Mouse (Mus musculus) testis, adult 2 months (tissue): Measurements from ENCODE around the gene Nhs. TPM values are rescaled to one million over a fixed set of nuclear protein-coding genes. Genes with fewer than 3 reads are reported as not detected.

Source experiments
- H3K27ac ChIP-seq: fragments of 200-500 bp; 2 replicates; pipeline ENCODE4 v1.5.1; 2012; ENCODE audit warnings: low read depth, low read length; ENCODE audit not compliant: control insufficient read depth, insufficient read depth
- H3K27me3 ChIP-seq: fragments of 200-500 bp; 2 replicates; pipeline ENCODE4 v1.6.1; 2012; ENCODE audit warnings: mild to moderate bottlenecking, low read length, moderate library complexity; ENCODE audit not compliant: control insufficient read depth, insufficient read depth
- H3K36me3 ChIP-seq: fragments of 200-500 bp; 2 replicates; pipeline ENCODE4 v1.6.1; 2012; ENCODE audit warnings: mild to moderate bottlenecking, low read length; ENCODE audit not compliant: control insufficient read depth, insufficient read depth
- H3K4me1 ChIP-seq: fragments of 200-500 bp; 2 replicates; pipeline ENCODE4 v1.6.1; 2012; ENCODE audit warnings: low read length; ENCODE audit not compliant: control insufficient read depth, insufficient read depth
- H3K4me3 ChIP-seq: fragments of 200-500 bp; 2 replicates; pipeline ENCODE4 v1.5.1; 2012; ENCODE audit warnings: low read depth, mild to moderate bottlenecking, low read length, moderate library complexity, mixed read lengths; ENCODE audit not compliant: control insufficient read depth
- CTCF ChIP-seq: fragments of 200-500 bp; IDR thresholded peaks from 2 replicates; pipeline ENCODE4 v1.5.1; 2012; ENCODE audit warnings: low read depth, mild to moderate bottlenecking, inconsistent platforms, low read length, moderate library complexity; ENCODE audit not compliant: control insufficient read depth, insufficient read depth, insufficient replicate concordance
- POLR2A ChIP-seq: fragments of 200-500 bp; IDR thresholded peaks from 2 replicates; pipeline ENCODE4 v1.6.1; 2012; ENCODE audit warnings: low read depth, mild to moderate bottlenecking, inconsistent platforms, low read length, moderate library complexity; ENCODE audit not compliant: control insufficient read depth
- polyA plus RNA-seq: library from polyadenylated mRNA; depleted of rRNA; stranded (reverse); fragments of >200 nt; gene quantifications from 2 replicates; pipeline ENCODE4 v1.2.3, GENCODE M21; 2012

Nhs gene
- polyA plus RNA-seq, 1 experiment = 0.51 TPM

DNA sequence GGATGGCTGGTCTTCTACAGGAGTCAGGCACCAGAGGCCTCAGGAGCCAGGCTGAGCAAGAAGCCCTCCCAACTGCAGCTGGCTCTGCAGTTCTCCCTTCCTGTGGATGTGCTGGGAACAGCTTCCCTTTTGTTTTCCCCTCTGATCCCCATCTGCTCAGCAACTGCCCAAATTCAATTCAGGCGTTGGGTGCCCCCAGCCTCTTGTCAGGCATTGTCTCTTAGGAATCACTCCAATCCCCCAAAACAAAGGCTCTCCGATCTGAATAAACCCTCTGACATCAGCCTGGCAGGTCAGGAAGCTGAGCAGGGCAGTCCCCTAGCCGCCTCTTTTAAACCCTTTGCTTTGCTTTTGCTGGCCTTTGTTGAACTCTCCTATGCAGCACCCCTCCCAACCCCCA is 149.7 kb downstream of the Nhs start:
- Histone ChIP-seq H3K4me3 (no peak overlapping the region), H3K27ac (no peak overlapping the region), H3K36me3 (no peaks in the 10 kb centered on the region), H3K27me3 (no peaks in the 10 kb centered on the region), H3K4me1 (no peaks in the 10 kb centered on the region)
- TF ChIP-seq POLR2A = no peak
- no peak for TF ChIP-seq CTCF

GRCm38 (mm10) chrX:162003818-162004217 is 155.7 kb downstream of the Nhs start:
- Histone ChIP-seq H3K27ac (no peak overlapping the region), H3K4me3 (no peak overlapping the region), H3K27me3 (no peaks in the 10 kb centered on the region), H3K36me3 (no peaks in the 10 kb centered on the region), H3K4me1 (no peaks in the 10 kb centered on the region)
- TF ChIP-seq POLR2A (no peak), CTCF (no peak)

GRCm38 (mm10) chrX:161998876-161999275 is 160.7 kb downstream of the Nhs start:
- Histone ChIP-seq H3K27ac (no peak overlapping the region), H3K4me3 (no peak overlapping the region), H3K36me3 (no peaks in the 10 kb centered on the region), H3K4me1 (no peaks in the 10 kb centered on the region), H3K27me3 (no peaks in the 10 kb centered on the region)
- TF ChIP-seq CTCF (no peak), POLR2A (no peak)

DNA sequence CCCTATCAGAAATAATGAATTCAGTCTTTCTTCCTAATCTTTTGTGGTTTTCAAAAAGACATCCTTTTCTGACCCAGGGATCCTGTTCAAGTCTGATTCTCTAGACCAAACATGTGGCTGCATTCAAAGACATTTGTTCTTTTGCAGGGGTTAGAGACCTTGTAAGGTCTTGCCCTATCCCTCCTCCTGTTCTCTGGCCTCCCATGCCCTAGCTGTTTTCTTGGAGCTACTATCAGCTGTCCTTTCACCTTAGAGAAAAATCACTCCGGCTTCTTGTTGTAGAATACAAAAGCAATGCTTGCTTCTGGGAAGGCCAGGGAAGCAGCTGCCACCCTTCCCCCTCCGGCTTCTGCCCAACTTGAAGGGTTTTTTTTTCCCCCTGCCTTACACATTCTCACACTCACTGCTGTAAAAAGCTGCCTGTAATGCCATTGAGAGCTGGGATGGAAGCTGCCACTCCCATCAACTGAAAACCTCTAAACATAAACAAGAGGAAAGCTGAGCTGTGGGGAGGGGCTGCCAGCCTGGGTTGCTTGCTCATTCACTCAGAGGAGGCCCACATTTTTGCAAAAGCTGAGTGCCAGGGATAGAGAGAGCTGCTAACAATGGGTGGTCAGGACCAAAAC is 162.2 kb downstream of the Nhs start:
- Histone ChIP-seq H3K27me3 (no peaks in the 10 kb centered on the region), H3K27ac (no peak overlapping the region)

GRCm38 (mm10) chrX:161990171-161990570 is 169.4 kb downstream of the Nhs start:
- H3K27ac ChIP-seq = no peak overlapping the region
- H3K4me1 ChIP-seq = no peaks in the 10 kb centered on the region
- TF ChIP-seq CTCF (no peak), POLR2A (no peak)
- no peaks in the 10 kb centered on the region for H3K27me3 ChIP-seq
- H3K4me3 ChIP-seq = no peak overlapping the region
- no peaks in the 10 kb centered on the region for H3K36me3 ChIP-seq

More for the DNA sequence above, 162.2 kb downstream of the Nhs start:
- no peaks in the 10 kb centered on the region for H3K4me1 ChIP-seq
- TF ChIP-seq POLR2A (no peak), CTCF (no peak)
- H3K4me3 ChIP-seq = no peak overlapping the region
- no peaks in the 10 kb centered on the region for H3K36me3 ChIP-seq

DNA sequence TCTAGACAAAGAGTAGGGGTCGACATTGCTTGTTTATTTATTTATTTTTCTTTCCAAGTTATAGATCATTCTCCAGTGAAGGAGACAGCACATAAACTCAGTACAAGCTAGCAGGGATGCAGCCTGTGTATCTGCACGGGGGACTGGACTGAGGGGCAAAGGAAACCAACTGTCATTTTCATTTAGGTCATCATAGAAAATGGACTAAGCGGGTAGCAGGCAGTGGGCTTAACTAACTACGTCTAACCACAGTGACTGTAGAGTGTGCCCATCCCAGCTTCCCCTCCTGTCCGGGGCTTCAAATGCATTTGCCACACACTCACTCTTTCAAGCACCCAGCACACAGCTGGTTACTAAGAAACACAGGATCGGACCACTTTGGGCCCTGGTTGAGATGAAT is 174.6 kb downstream of the Nhs start:
- no peaks in the 10 kb centered on the region for H3K27me3 ChIP-seq
- no peak overlapping the region for H3K4me3 ChIP-seq
- TF ChIP-seq POLR2A = no peak
- no peaks in the 10 kb centered on the region for H3K4me1 ChIP-seq
- H3K27ac ChIP-seq = no peak overlapping the region
- no peaks in the 10 kb centered on the region for H3K36me3 ChIP-seq

GRCm38 (mm10) chrX:161981399-161981798 is 178.1 kb downstream of the Nhs start:
- Histone ChIP-seq H3K4me3 (no peak overlapping the region), H3K27me3 (no peaks in the 10 kb centered on the region), H3K27ac (no peak overlapping the region)

DNA sequence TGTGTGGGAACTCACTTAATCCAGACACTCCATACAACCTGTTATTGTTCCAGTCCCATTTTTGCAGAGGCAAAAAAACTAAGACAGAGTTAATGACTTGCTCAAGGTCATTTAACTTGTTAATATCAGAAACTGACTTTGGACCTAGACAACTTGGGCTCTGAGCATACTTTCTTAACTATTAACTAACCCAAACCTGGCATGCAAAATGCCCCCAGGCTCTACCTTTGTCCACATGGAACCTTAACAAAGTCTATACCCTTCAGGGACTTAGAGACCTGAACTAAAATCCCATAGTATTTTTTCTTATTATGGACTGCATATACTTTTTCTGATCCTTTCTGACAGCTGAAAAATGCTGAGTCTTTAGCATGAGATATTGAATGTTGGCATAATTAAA is 179.6 kb downstream of the Nhs start:
- TF ChIP-seq POLR2A (no peak), CTCF (no peak)
- Histone ChIP-seq H3K27ac (no peak overlapping the region), H3K36me3 (no peaks in the 10 kb centered on the region), H3K4me3 (no peak overlapping the region), H3K4me1 (no peaks in the 10 kb centered on the region), H3K27me3 (no peaks in the 10 kb centered on the region)

More at GRCm38 (mm10) chrX:161981399-161981798, 178.1 kb downstream of the Nhs start:
- Histone ChIP-seq H3K36me3 (no peaks in the 10 kb centered on the region), H3K4me1 (no peaks in the 10 kb centered on the region)
- TF ChIP-seq CTCF (no peak), POLR2A (no peak)
